Mouse (Mus musculus) embryonic fibroblast, embryonic 13.5 days (primary cell): ENCODE measurements around the gene Bcar3.

Source experiments
- CTCF ChIP-seq: IDR thresholded peaks from 2 replicates; pipeline ENCODE4 v1.5.1; 2011; ENCODE audit warnings: mild to moderate bottlenecking, control low read depth, low read length, moderate library complexity, borderline replicate concordance; ENCODE audit not compliant: insufficient read depth
- POLR2A ChIP-seq: IDR thresholded peaks from 2 replicates; pipeline ENCODE4 v1.6.1; 2011; ENCODE audit warnings: low read depth, mild to moderate bottlenecking, control low read depth, low read length, moderate library complexity

DNA sequence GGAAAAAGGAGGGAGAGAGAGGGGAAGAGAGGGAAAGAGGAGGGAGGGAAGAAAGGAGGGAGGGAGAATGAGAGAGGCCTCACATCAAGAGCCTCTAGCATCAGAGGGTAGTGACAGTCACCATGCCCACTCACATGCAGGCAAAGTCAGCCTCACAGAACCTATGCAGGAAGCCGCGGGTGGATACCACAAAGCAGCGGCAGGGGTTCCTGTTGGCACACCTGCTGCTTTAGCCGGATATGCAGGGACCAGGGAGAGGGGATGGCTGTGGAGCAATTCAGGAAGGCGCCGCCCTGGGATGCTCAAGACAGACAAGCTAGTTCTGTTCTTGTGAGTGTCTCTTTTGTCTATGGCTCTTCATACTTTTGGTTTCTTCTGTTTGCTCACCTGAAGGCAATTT, 15.0 kb downstream of the Bcar3 start:
- TF ChIP-seq POLR2A (no peak), CTCF (no peak)
